Mouse (Mus musculus): ENCODE data around the gene Aamdc. TPM values are rescaled to one million over a fixed set of nuclear protein-coding genes. Genes with fewer than 3 reads are reported as not detected.

The Aamdc gene
- polyA plus RNA-seq, 1 experiment from 2014 or later = 51.5 TPM

DNA sequence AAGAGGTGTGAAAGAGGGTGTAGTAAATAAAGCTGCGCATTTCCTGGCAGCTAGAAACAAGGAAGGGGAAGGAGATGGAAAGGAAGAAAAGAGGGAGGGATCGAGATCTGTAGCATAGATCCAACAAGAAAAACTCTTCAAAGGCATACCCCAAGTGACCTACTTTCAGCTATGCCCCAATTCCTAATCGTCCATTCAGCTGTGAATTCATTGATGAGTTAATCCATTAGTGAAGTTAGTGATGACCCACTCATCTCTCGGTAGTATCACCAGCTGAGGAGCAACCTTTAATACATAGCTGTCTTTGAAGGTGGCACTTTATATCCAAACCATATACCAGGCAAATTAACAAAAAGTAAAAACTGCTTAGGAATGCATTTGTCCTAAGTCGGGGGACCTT lies 9.2 kb upstream of the Aamdc start:
- Histone ChIP-seq H3K4me2 (replicated peaks) (no peak overlapping the region), H3K36me3 (replicated peaks; ENCODE audit: control insufficient read depth, insufficient read depth) (no peaks in the 10 kb centered on the region), H3K27me3 (ENCODE audit: control insufficient read depth, insufficient read depth, low read length) (no peaks in the 10 kb centered on the region), H3K27ac (no peak overlapping the region), H3K4me1 (replicated peaks; ENCODE audit: control insufficient read depth, insufficient read depth, low read length) (0 out of 2 replicates have a peak, but pooled peaks cover 19% of the 10 kb centered on the region), H3K4me3 (replicated peaks; ENCODE audit: low read length) (no peak overlapping the region), H3K9me3 (ENCODE audit: control insufficient read depth, low read length) (no peaks in the 10 kb centered on the region), H3K9ac (no peak overlapping the region)
- 75% methylated on average over 5 of the region's 5 CpGs for WGBS
- DNase-seq (ENCODE audit: low spot score) = no peak
- no peak for ATAC-seq (ENCODE audit: low FRiP score)

DNA sequence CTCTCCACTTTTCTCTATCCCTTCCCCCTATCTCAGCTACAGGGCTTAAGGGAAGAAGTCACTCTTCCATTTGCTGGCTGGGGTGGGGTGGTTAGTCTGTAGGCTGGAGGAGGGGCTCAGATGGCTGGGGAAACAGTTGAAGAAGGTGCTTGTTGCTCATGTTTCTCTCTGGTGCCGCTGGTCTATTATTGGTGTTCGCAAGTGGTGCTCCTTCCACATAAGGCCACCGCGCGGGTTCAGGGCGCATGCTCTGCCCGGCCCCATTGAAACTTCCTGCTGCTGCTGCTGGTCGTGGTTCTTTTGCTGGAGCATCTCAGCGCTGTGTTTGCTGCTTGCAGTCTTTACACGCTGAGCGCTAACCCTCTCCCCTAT lies 1.5 kb upstream of the Aamdc start:
- DNase-seq (ENCODE audit: low spot score) = peak; percentile 82
- peak overlapping the region; percentile 100 for H3K4me3 ChIP-seq (replicated peaks; ENCODE audit: low read length)
- peaks cover 24% of the 10 kb centered on the region for H3K4me1 ChIP-seq (replicated peaks; ENCODE audit: control insufficient read depth, insufficient read depth, low read length)
- peak overlapping the region; percentile 59 for H3K4me2 ChIP-seq (replicated peaks)
- peak overlapping the region; percentile 98 for H3K27ac ChIP-seq
- no peaks in the 10 kb centered on the region for H3K27me3 ChIP-seq (ENCODE audit: control insufficient read depth, insufficient read depth, low read length)
- ATAC-seq (ENCODE audit: low FRiP score) = peak; percentile 57
- 0% methylated on average over 11 of the region's 11 CpGs for WGBS
- peak overlapping the region; percentile 100 for H3K9ac ChIP-seq
- peaks cover 4% of the 10 kb centered on the region; the same call in 1 of the 2 replicates for H3K36me3 ChIP-seq (replicated peaks; ENCODE audit: control insufficient read depth, insufficient read depth)
- H3K9me3 ChIP-seq (ENCODE audit: control insufficient read depth, low read length) = no peaks in the 10 kb centered on the region

DNA sequence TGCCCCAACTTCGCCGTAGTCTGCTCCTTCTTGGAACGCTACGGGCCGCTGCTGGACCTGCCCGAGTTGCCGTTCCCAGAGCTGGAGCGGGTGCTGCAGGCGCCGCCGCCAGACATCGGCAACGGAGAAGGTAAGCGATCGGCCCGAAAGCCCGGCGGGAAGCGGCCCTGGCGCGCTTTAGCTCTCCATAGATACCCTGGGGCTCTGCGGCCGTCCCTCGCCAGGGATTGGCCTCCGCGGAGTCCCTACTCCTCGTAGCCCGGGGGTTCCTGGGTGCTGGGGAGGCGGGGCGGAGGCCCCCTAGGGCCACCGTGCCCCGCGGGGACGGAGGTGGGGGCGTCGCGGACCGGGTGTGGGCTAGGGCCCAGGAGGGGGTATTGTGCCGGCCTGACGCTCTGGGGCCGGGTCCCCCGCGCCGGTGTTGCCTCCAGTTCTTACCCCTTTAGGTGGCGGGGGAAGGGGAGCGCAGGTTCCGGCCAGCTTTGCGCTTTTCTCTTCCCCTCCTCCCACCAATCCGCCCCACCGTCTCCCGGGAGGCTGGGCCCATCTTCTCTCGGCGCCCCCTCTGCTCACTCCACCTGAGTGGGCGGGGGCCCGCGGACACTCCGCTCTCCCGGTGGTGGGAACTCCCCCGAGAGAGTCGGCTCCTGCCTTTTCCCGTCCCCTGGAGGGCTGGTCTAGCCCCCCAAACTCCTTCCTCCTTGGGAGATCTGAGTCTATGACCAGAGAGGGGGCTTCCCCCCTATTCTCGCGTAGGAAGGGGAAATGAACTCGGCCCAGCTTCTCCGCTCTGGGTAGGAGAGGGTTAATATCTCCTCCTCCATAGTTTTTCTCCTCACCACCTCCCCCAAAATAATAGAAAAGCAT lies 912 bp upstream of the Aamdc start:
- DNase-seq (ENCODE audit: low spot score) (peak; percentile 42), ATAC-seq (ENCODE audit: low FRiP score) (peak; percentile 24)
- 0% methylated on average over 56 of the region's 65 CpGs for WGBS
- Histone ChIP-seq H3K4me1 (replicated peaks; ENCODE audit: control insufficient read depth, insufficient read depth, low read length) (peaks cover 24% of the 10 kb centered on the region), H3K9me3 (ENCODE audit: control insufficient read depth, low read length) (no peaks in the 10 kb centered on the region), H3K9ac (peak overlapping the region; percentile 100), H3K27me3 (ENCODE audit: control insufficient read depth, insufficient read depth, low read length) (no peaks in the 10 kb centered on the region), H3K27ac (peak overlapping the region; percentile 98), H3K4me3 (replicated peaks; ENCODE audit: low read length) (peak overlapping the region; percentile 100), H3K4me2 (replicated peaks) (peak overlapping the region; percentile 59), H3K36me3 (replicated peaks; ENCODE audit: control insufficient read depth, insufficient read depth) (peaks cover 7% of the 10 kb centered on the region)

DNA sequence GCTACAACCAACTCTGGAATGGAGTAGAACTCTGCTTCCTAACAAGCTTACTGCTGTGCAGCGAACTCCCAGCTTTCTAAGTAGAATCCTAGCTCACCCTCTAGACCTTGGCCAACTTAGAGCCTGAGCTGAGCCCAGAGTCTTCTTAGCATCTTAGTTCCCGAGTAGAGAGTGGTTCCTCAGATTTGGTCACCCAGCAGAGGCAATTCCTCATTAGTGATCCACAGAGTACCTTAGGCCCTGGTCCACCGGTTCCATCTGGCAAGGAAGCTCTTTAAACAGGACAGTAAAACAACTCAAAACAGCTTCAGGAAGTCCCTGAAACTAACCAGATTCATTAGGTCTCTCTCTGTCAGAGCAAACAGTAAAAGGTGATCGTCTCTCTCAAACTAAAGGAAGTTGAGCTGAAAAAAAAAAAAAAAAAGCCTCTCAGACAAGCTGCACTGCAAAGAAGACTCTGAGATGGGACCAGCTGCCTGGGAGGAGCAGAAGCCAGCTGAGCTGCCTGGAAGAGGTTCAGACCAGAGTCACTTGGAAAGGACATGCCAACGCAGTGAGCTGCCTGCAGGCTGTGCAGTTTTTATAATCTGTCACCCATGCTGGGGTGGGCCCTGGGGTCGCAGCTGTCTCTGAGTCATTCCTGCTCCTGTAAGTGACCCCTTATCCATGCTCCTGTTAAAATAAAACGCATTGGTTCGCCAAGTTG lies 783 bp downstream of the Aamdc start:
- H3K9ac ChIP-seq = peak overlapping the region; percentile 100
- H3K27me3 ChIP-seq (ENCODE audit: control insufficient read depth, insufficient read depth, low read length) = no peaks in the 10 kb centered on the region
- 32% methylated on average over 8 of the region's 8 CpGs for WGBS
- ATAC-seq (ENCODE audit: low FRiP score) (no peak), DNase-seq (ENCODE audit: low spot score) (peak; percentile 26)
- H3K9me3 ChIP-seq (ENCODE audit: control insufficient read depth, low read length) = no peaks in the 10 kb centered on the region
- peaks cover 20% of the 10 kb centered on the region for H3K36me3 ChIP-seq (replicated peaks; ENCODE audit: control insufficient read depth, insufficient read depth)
- peak overlapping the region; percentile 100 for H3K4me3 ChIP-seq (replicated peaks; ENCODE audit: low read length)
- peaks cover 18% of the 10 kb centered on the region for H3K4me1 ChIP-seq (replicated peaks; ENCODE audit: control insufficient read depth, insufficient read depth, low read length)
- peak overlapping the region; percentile 1; the same call in 1 of the 2 replicates for H3K27ac ChIP-seq
- peak overlapping the region; percentile 59 for H3K4me2 ChIP-seq (replicated peaks)

DNA sequence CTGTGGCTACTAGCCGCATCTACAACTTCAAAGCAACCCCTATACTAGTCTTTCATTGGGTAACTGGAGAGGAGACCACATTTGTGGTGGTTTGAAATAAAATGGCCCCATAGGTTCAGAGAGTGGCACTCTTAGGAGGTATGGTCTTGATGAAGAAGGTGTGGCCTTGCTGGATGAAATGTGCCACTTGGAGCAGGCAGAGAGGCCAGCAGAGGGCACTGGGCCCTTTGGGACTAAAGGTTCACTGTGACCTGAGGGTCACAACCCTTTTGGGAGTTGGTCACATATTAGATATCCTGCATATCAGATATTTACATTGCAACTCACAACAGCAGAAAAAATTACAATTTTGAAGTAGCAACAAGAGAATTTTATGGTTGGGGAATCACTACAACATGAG lies 8.9 kb downstream of the Aamdc start:
- no peaks in the 10 kb centered on the region for H3K27me3 ChIP-seq (ENCODE audit: control insufficient read depth, insufficient read depth, low read length)
- no peaks in the 10 kb centered on the region for H3K9me3 ChIP-seq (ENCODE audit: control insufficient read depth, low read length)
- H3K36me3 ChIP-seq (replicated peaks; ENCODE audit: control insufficient read depth, insufficient read depth) = peaks cover 16% of the 10 kb centered on the region
- DNase-seq (ENCODE audit: low spot score) = no peak
- no peak overlapping the region for H3K4me3 ChIP-seq (replicated peaks; ENCODE audit: low read length)
- H3K27ac ChIP-seq = no peak overlapping the region
- H3K4me1 ChIP-seq (replicated peaks; ENCODE audit: control insufficient read depth, insufficient read depth, low read length) = no peaks in the 10 kb centered on the region
- no peak overlapping the region for H3K4me2 ChIP-seq (replicated peaks)
- no peak overlapping the region for H3K9ac ChIP-seq
- 97% methylated on average over 1 of the region's 1 CpGs for WGBS
- ATAC-seq (ENCODE audit: low FRiP score) = no peak

DNA sequence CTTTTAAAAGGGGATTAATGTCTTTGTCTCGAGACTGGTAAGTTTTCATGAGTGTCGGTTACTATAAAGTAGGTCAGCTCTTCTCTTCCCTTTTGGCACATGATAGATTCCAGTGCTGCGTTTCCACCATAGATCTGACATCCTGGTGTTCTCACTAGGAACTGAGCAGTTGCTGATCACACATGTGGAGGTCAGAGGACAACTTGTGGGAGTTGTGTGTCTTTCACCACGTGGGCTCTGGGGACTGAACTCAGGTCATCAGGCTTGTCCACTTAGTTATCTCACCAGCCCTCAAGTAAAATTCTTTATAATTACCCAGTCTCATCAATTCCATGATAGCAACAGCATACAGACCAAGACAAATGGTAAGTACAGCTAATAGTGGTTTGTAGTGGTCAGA lies 9.9 kb downstream of the Aamdc start:
- Histone ChIP-seq H3K27ac (no peak overlapping the region), H3K4me2 (replicated peaks) (no peak overlapping the region), H3K9ac (no peak overlapping the region), H3K27me3 (ENCODE audit: control insufficient read depth, insufficient read depth, low read length) (no peaks in the 10 kb centered on the region), H3K36me3 (replicated peaks; ENCODE audit: control insufficient read depth, insufficient read depth) (0 out of 2 replicates have a peak, but pooled peaks cover 8% of the 10 kb centered on the region), H3K4me3 (replicated peaks; ENCODE audit: low read length) (no peak overlapping the region), H3K9me3 (ENCODE audit: control insufficient read depth, low read length) (no peaks in the 10 kb centered on the region), H3K4me1 (replicated peaks; ENCODE audit: control insufficient read depth, insufficient read depth, low read length) (no peaks in the 10 kb centered on the region)
- DNase-seq (ENCODE audit: low spot score) = no peak
- ATAC-seq (ENCODE audit: low FRiP score) = no peak
- WGBS = 83% methylated on average over 4 of the region's 4 CpGs

DNA sequence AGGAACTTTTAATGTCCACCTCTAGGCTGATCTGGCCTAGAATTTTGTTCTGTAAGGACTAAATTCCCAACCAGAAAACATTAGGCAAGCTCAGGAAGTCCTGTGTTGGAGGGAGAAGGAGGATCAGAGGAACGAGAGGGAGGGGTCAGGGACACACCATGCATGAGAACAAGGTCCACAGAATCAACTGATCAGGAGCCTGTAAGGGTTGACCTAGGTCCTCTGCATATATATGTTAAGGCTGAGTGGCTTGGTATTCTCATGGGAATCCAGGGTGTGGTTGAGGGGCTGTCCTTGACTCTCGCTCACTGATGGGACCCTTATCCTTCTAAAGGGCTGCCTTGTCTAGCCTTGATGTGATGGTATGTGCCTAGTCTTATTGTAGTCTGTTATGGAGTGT lies 15.7 kb downstream of the Aamdc start:
- 96% methylated on average over 2 of the region's 2 CpGs for WGBS
- H3K4me1 ChIP-seq (replicated peaks; ENCODE audit: control insufficient read depth, insufficient read depth, low read length) = no peaks in the 10 kb centered on the region
- no peaks in the 10 kb centered on the region for H3K9me3 ChIP-seq (ENCODE audit: control insufficient read depth, low read length)
- no peak overlapping the region for H3K4me2 ChIP-seq (replicated peaks)
- H3K27ac ChIP-seq = no peak overlapping the region
- H3K9ac ChIP-seq = no peak overlapping the region
- ATAC-seq (ENCODE audit: low FRiP score) = no peak
- no peak for DNase-seq (ENCODE audit: low spot score)
- no peak overlapping the region for H3K4me3 ChIP-seq (replicated peaks; ENCODE audit: low read length)
- H3K36me3 ChIP-seq (replicated peaks; ENCODE audit: control insufficient read depth, insufficient read depth) = no peaks in the 10 kb centered on the region
- H3K27me3 ChIP-seq (ENCODE audit: control insufficient read depth, insufficient read depth, low read length) = no peaks in the 10 kb centered on the region

DNA sequence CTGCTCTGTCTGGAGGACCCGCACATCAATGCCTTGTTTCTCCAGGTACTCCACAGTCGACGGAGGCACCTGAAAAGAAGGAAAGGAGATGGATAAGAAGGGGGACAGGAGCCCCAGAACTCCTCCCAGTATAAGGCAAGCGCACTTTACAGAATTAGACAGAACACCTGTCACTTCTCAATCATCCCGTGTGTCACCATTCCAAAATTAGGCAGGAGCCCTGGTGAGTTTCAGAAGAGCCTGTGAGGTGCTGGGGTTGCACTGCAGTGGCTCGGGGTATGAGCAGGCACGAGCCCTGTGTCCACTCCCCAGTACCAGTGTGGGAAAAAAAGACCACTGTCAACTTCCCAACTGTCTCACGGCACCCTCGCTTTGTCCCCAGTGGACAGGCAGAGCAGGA lies 28.6 kb downstream of the Aamdc start:
- H3K9me3 ChIP-seq (ENCODE audit: control insufficient read depth, low read length) = no peaks in the 10 kb centered on the region
- no peak overlapping the region for H3K27ac ChIP-seq
- H3K36me3 ChIP-seq (replicated peaks; ENCODE audit: control insufficient read depth, insufficient read depth) = peaks cover 7% of the 10 kb centered on the region; the same call in 1 of the 2 replicates
- DNase-seq (ENCODE audit: low spot score) (no peak), ATAC-seq (ENCODE audit: low FRiP score) (no peak)
- no peak overlapping the region for H3K9ac ChIP-seq
- no peak overlapping the region for H3K4me2 ChIP-seq (replicated peaks)
- H3K4me1 ChIP-seq (replicated peaks; ENCODE audit: control insufficient read depth, insufficient read depth, low read length) = no peaks in the 10 kb centered on the region
- H3K27me3 ChIP-seq (ENCODE audit: control insufficient read depth, insufficient read depth, low read length) = no peaks in the 10 kb centered on the region
- WGBS = 91% methylated on average over 9 of the region's 9 CpGs
- no peak overlapping the region for H3K4me3 ChIP-seq (replicated peaks; ENCODE audit: low read length)

DNA sequence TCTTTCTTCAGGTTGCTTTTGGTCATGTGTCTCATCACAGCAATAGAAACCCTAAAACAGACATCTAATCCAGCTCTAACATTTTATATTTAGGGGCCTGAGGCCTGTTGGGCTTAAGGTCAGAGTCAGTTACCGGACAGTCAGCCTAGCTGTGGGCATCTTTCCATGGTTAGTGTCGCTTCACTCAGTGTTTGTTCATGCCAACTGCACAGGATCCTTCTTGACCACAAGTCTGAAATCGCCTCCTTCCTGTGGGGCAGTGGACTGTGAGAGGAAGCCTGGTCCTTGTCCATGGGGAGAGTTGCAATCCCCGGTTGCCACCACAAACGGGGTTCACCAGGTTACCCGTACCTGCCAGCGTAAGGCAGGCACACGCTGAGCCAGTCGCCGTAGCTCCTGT lies 30.0 kb downstream of the Aamdc start:
- no peak overlapping the region for H3K4me2 ChIP-seq (replicated peaks)
- no peaks in the 10 kb centered on the region for H3K9me3 ChIP-seq (ENCODE audit: control insufficient read depth, low read length)
- 96% methylated on average over 10 of the region's 10 CpGs for WGBS
- H3K9ac ChIP-seq = no peak overlapping the region
- H3K27ac ChIP-seq = no peak overlapping the region
- H3K4me1 ChIP-seq (replicated peaks; ENCODE audit: control insufficient read depth, insufficient read depth, low read length) = no peaks in the 10 kb centered on the region
- H3K4me3 ChIP-seq (replicated peaks; ENCODE audit: low read length) = no peak overlapping the region
- peaks cover 12% of the 10 kb centered on the region; the same call in 1 of the 2 replicates for H3K36me3 ChIP-seq (replicated peaks; ENCODE audit: control insufficient read depth, insufficient read depth)
- no peaks in the 10 kb centered on the region for H3K27me3 ChIP-seq (ENCODE audit: control insufficient read depth, insufficient read depth, low read length)
- ATAC-seq (ENCODE audit: low FRiP score) (no peak), DNase-seq (ENCODE audit: low spot score) (no peak)
